Mouse (Mus musculus) ES-Bruce4 (cell line): ENCODE measurements around the gene Kpnb1. TPM values are rescaled to one million over a fixed set of nuclear protein-coding genes. Genes with fewer than 3 reads are reported as not detected.
A peak's percentile ranks its signal among the peaks of the same experiment; 100 is the strongest.

ENCODE experiments used
- H3K27ac ChIP-seq: 2 replicates; pipeline ENCODE4 v1.5.1; 2012; ENCODE audit warnings: low read length, inconsistent platforms; ENCODE audit not compliant: insufficient read depth
- H3K27me3 ChIP-seq: 2 replicates; pipeline ENCODE4 v1.6.1; 2012; ENCODE audit warnings: mild to moderate bottlenecking, low read length, inconsistent platforms; ENCODE audit not compliant: control insufficient read depth, poor library complexity, insufficient read depth, severe bottlenecking
- H3K36me3 ChIP-seq: 2 replicates; pipeline ENCODE4 v1.6.1; 2012; ENCODE audit warnings: inconsistent platforms, mild to moderate bottlenecking, low read length, moderate library complexity; ENCODE audit not compliant: control insufficient read depth, poor library complexity, insufficient read depth, severe bottlenecking
- H3K4me1 ChIP-seq: one replicate; pipeline ENCODE4 v1.8.1; 2011; ENCODE audit warnings: low read length; ENCODE audit not compliant: control insufficient read depth, insufficient read depth
- H3K4me3 ChIP-seq: 2 replicates; pipeline ENCODE4 v1.5.1; 2011; ENCODE audit warnings: low read depth, mild to moderate bottlenecking, low read length
- H3K9ac ChIP-seq: 2 replicates; pipeline ENCODE4 v1.6.1; 2012; ENCODE audit warnings: low read depth, mild to moderate bottlenecking, inconsistent platforms; ENCODE audit not compliant: poor library complexity, severe bottlenecking
- H3K9me3 ChIP-seq: replicated peaks from 2 replicates; pipeline ENCODE4 v1.6.1; 2012; ENCODE audit warnings: mild to moderate bottlenecking, low read length, inconsistent platforms; ENCODE audit not compliant: control insufficient read depth, poor library complexity, insufficient read depth, severe bottlenecking
- CTCF ChIP-seq: IDR thresholded peaks from one replicate; pipeline ENCODE4 v1.8.1; 2011; ENCODE audit warnings: low read depth, low read length
- EP300 ChIP-seq: IDR thresholded peaks from 2 replicates; pipeline ENCODE4 v1.6.1; 2011; ENCODE audit warnings: low read depth, low read length; ENCODE audit not compliant: insufficient read depth
- POLR2A ChIP-seq: IDR thresholded peaks from one replicate; pipeline ENCODE4 v1.8.1; 2011; ENCODE audit warnings: low read length; ENCODE audit not compliant: insufficient read depth
- polyA plus RNA-seq: library from polyadenylated mRNA; stranded (reverse); fragments of >200 nt; gene quantifications from 2 replicates; pipeline ENCODE4 v1.2.4, GENCODE M21; 2011; ENCODE audit warnings: low read depth; ENCODE audit not compliant: missing spikeins, insufficient read depth, insufficient read length

The Kpnb1 gene
- polyA plus RNA-seq, 1 experiment: 345 TPM

DNA sequence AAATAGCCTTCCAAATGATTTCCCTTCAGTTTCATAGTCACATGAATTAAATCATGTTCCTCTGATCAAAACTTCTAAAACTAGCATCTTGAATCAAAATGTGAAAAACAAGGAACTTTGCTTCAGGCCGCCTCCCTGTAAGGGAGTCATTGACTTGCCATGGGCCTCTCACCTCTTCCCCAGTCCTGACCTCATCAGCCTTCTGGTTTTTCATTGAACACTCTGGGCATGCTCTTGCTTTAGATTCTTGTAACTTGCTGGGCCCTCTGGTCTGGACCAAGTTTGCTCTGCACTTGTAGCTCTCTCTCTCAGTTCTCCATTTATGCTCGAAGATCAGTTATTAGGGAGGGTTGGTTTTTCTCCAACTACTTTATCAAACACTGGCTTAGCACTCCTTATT, 33.9 kb upstream of the Kpnb1 start:
- Histone ChIP-seq H3K9ac (no peak overlapping the region), H3K36me3 (peaks cover 76% of the 10 kb centered on the region), H3K27ac (no peak overlapping the region), H3K9me3 (no peaks in the 10 kb centered on the region), H3K4me3 (no peak overlapping the region), H3K27me3 (no peaks in the 10 kb centered on the region), H3K4me1 (peaks cover 2% of the 10 kb centered on the region)
- TF ChIP-seq EP300 (no peak), POLR2A (no peak), CTCF (no peak)

DNA sequence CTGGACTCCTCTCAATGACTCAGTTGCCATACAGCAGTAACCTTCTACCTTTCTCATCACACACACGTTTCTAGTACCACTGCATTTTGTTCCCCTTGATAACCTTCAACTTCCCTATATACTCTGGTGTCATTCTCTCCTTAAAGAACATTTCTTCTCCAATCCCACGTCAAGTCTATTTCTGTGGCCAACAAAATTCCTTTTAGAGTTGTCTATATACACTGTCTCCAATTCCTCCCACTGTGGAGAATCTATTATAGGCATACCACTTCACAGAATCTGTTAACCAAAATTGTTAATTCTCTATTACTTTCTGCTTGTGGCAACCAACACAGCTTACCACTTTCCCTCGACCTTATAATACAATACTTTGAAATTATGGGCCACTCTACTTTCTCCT, 32.5 kb upstream of the Kpnb1 start:
- Histone ChIP-seq H3K27me3 (no peaks in the 10 kb centered on the region), H3K9ac (no peak overlapping the region), H3K36me3 (peaks cover 77% of the 10 kb centered on the region), H3K9me3 (no peaks in the 10 kb centered on the region), H3K4me1 (peaks cover 2% of the 10 kb centered on the region), H3K4me3 (no peak overlapping the region), H3K27ac (no peak overlapping the region)
- TF ChIP-seq CTCF: no peak
- TF ChIP-seq POLR2A: no peak
- TF ChIP-seq EP300: no peak

DNA sequence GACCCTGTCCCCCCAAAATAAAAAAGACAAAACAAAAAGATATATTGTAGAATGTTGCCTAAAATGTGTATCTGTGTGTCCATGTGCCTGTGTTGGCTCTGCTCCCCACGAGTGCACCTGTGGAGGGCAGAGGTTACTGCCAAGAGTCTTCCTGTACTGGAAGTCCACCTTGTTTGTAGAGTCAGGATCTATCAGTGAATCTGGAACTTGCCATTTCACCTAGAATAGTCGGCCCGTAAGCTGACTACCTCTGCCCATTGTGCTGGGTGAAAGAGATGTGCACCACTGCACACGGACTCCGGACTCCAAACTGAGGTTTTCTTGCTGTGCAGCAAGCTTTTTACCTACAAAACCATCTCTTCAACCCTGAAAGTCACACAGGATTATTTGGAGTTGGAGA, 26.7 kb upstream of the Kpnb1 start:
- H3K27me3 ChIP-seq: no peaks in the 10 kb centered on the region
- no peaks in the 10 kb centered on the region for H3K9me3 ChIP-seq
- no peak for TF ChIP-seq EP300
- no peak for TF ChIP-seq POLR2A
- TF ChIP-seq CTCF: no peak
- H3K27ac ChIP-seq: no peak overlapping the region
- peaks cover 78% of the 10 kb centered on the region for H3K36me3 ChIP-seq
- no peaks in the 10 kb centered on the region for H3K4me1 ChIP-seq
- H3K9ac ChIP-seq: no peak overlapping the region
- H3K4me3 ChIP-seq: no peak overlapping the region

DNA sequence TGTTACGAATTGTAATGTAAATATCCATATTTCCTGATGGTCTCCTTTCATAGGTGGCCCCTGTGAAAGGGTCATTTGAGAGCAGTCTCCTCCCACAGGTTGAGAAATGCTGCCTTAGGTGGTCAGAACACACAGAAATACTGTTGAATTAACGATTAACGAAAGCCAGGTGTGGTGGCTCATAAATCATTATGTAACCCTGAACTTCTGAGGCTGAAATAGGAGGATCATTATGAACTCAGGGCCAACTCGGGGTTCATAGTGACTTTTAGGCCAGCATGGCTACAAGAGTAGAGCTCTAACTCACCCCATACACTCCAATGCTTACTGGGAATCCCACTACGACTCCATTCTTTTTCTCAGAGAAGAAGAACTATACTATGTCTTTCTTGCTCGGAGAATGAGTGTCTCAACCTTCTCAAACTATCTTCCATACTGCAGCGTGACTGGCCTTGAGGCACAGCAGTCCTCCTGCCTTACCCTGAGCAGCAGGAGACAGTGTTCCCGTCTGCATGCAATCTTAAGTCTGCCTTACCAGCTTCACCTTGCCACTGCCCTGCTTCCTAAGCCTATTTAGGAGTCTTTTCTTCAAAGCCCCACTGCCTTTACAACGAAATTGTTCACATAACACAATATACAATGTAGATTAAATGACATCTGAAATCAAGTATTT, 23.2 kb upstream of the Kpnb1 start:
- Histone ChIP-seq H3K4me3 (no peak overlapping the region), H3K9ac (no peak overlapping the region), H3K9me3 (no peaks in the 10 kb centered on the region), H3K36me3 (peaks cover 66% of the 10 kb centered on the region), H3K27me3 (no peaks in the 10 kb centered on the region), H3K4me1 (no peaks in the 10 kb centered on the region), H3K27ac (no peak overlapping the region)
- TF ChIP-seq POLR2A (no peak), EP300 (no peak), CTCF (no peak)

DNA sequence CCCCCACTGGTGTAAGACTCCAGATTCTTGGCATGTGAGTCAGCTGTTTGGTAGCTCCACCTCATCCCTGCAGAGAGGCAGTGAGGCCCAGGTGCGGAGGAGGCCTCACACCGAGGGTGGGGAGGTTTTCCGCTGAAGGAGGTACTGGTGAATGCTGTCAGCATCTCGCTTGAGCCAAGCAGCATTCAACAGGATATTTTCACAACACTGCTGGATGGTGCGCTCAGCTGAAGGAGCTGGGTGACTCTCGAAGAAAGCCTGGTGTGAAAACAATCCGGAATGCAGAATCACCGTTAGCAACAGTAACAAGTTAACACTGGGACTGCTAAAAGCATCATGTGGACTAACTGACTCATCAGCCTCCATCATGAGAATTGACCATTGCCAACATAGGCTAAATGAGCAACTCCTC, 19.3 kb upstream of the Kpnb1 start:
- peak overlapping the region; percentile 55; the same call in 1 of the 2 replicates for H3K27ac ChIP-seq
- H3K4me1 ChIP-seq: no peaks in the 10 kb centered on the region
- no peaks in the 10 kb centered on the region for H3K9me3 ChIP-seq
- H3K36me3 ChIP-seq: peaks cover 30% of the 10 kb centered on the region
- TF ChIP-seq EP300 (peak; percentile 50; the same call in 1 of the 2 replicates), CTCF (no peak)
- H3K27me3 ChIP-seq: no peaks in the 10 kb centered on the region
- H3K4me3 ChIP-seq: no peak overlapping the region
- H3K9ac ChIP-seq: no peak overlapping the region

DNA sequence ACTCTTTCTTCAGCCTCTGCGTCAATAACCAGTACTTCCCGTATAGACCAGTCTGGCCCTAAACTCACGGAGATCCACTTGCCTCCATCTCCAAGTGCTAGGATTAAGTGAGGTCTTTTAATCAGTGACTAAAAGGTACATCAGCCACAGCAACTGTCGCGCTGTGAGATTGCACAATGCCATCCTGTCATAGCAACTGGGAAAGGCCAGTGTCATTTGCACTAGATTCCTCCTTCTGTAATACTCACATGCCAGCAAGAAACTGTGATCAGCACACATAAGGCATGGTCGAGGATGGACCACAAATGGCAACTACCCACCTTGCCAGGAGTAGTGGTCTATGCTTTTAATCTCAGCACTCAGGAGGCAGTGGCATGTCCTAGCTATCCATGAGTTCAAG, 11.8 kb upstream of the Kpnb1 start:
- Histone ChIP-seq H3K27me3 (no peaks in the 10 kb centered on the region), H3K4me3 (no peak overlapping the region), H3K9me3 (no peaks in the 10 kb centered on the region), H3K36me3 (no peaks in the 10 kb centered on the region), H3K9ac (no peak overlapping the region), H3K4me1 (peaks cover 2% of the 10 kb centered on the region), H3K27ac (no peak overlapping the region)
- no peak for TF ChIP-seq CTCF
- no peak for TF ChIP-seq EP300
- no peak for TF ChIP-seq POLR2A
